Mouse (Mus musculus) hindbrain, embryonic 15.5 days (tissue): ENCODE measurements around the gene Swsap1. TPM values are rescaled to one million over a fixed set of nuclear protein-coding genes. Genes with fewer than 3 reads are reported as not detected.

Experiments used
- ATAC-seq: fragments of 200-750 bp; cut with Nextera tagmentation; 2 replicates; pipeline ENCODE4 v1.8.0; 2017; ENCODE audit warnings: low read depth, moderate number of reproducible peaks, moderate TSS enrichment; ENCODE audit not compliant: low FRiP score
- H3K27ac ChIP-seq: fragments of 300-500 bp; sonication (generic); replicated peaks from 2 replicates; pipeline ENCODE4 v1.5.1; 2015; ENCODE audit warnings: mild to moderate bottlenecking, inconsistent platforms
- H3K27me3 ChIP-seq: fragments of 300-500 bp; sonication (generic); 2 replicates; pipeline ENCODE4 v1.6.1; 2015; ENCODE audit warnings: control low read depth, inconsistent platforms
- H3K36me3 ChIP-seq: fragments of 300-500 bp; sonication (generic); 2 replicates; pipeline ENCODE4 v1.6.1; 2015; ENCODE audit warnings: control low read depth, inconsistent platforms
- H3K4me1 ChIP-seq: fragments of 300-500 bp; sonication (generic); replicated peaks from 2 replicates; pipeline ENCODE4 v1.6.1; 2015; ENCODE audit warnings: control low read depth, inconsistent platforms
- H3K4me2 ChIP-seq: fragments of 300-500 bp; sonication (generic); 2 replicates; pipeline ENCODE4 v1.6.1; 2015; ENCODE audit warnings: moderate library complexity, mild to moderate bottlenecking, inconsistent platforms
- H3K4me3 ChIP-seq: fragments of 300-500 bp; sonication (generic); 2 replicates; pipeline ENCODE4 v1.5.1; 2015; ENCODE audit warnings: mild to moderate bottlenecking, inconsistent platforms
- H3K9ac ChIP-seq: fragments of 300-500 bp; sonication (generic); 2 replicates; pipeline ENCODE4 v1.6.1; 2015; ENCODE audit warnings: inconsistent platforms
- H3K9me3 ChIP-seq: fragments of 300-500 bp; sonication (generic); 2 replicates; pipeline ENCODE4 v1.6.1; 2016; ENCODE audit warnings: control low read depth, inconsistent platforms
- WGBS: fragments of 180-500 bp; shearing (Covaris S2); methylation state at CpG from one replicate; pipeline ENCODE4 v1.1.7; 2015; 5-methylcytosine and 5-hydroxymethylcytosine counted together
- polyA plus RNA-seq: library from polyadenylated mRNA; unstranded; fragments of >200 nt; fragmentation: Nextera tagmentation; extraction: Ambion mirVana; gene quantifications from 2 replicates; pipeline ENCODE4 v1.2.1, GENCODE M21; 2015

The Swsap1 gene
- polyA plus RNA-seq, 1 experiment from 2014 or later: 9.3 TPM

DNA sequence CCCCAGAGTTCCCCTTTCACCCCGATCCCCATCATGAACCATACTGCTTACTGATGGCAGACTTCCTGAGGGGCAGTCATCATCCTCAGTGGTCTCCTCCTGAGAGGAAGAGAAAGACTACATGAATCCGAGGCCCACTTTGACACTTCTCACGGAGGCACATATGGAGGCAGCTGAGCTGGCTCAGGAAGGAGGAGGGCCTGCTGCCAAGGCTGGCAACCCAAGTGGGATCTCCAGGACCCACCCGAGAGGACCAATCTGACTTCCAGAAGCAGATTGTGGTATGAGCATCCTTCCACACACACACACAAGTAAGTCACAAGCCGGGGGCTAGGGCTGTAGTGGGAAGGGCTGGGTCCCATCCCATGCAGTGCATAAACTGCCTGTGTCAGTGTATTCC is 21.8 kb downstream of the Swsap1 start:
- H3K36me3 ChIP-seq: no peaks in the 10 kb centered on the region
- no peak overlapping the region for H3K4me2 ChIP-seq
- H3K27me3 ChIP-seq: no peaks in the 10 kb centered on the region
- no peaks in the 10 kb centered on the region for H3K4me1 ChIP-seq
- no peak overlapping the region for H3K27ac ChIP-seq
- no peaks in the 10 kb centered on the region for H3K9me3 ChIP-seq
- ATAC-seq: no peak
- no peak overlapping the region for H3K9ac ChIP-seq
- WGBS: 78% methylated on average over 5 of the region's 5 CpGs
- no peak overlapping the region for H3K4me3 ChIP-seq

DNA sequence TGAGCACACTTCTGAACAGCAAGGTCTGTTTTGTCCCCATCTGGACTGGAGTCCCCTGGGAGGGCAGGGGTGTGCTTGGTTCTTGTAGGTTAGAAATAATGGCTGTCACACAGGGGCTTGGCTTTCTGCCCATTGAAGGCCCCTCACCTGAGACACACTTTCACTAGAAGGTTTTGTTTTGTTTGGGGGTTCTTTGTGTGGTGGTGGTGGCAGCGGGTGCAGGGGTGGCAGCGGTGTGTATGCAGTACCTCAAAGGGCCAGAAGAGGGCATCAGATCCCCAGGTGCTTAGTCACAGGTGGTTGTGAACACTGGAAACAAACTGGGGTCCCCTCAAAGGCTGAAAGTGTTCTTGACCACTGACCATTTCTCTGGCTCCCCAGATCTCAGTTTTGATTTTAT is 22.4 kb downstream of the Swsap1 start:
- Histone ChIP-seq H3K4me3 (no peak overlapping the region), H3K9ac (no peak overlapping the region), H3K27ac (no peak overlapping the region), H3K4me2 (no peak overlapping the region), H3K36me3 (no peaks in the 10 kb centered on the region), H3K9me3 (no peaks in the 10 kb centered on the region), H3K27me3 (no peaks in the 10 kb centered on the region), H3K4me1 (no peaks in the 10 kb centered on the region)
- WGBS: 17% methylated on average over 2 of the region's 2 CpGs
- no peak for ATAC-seq

DNA sequence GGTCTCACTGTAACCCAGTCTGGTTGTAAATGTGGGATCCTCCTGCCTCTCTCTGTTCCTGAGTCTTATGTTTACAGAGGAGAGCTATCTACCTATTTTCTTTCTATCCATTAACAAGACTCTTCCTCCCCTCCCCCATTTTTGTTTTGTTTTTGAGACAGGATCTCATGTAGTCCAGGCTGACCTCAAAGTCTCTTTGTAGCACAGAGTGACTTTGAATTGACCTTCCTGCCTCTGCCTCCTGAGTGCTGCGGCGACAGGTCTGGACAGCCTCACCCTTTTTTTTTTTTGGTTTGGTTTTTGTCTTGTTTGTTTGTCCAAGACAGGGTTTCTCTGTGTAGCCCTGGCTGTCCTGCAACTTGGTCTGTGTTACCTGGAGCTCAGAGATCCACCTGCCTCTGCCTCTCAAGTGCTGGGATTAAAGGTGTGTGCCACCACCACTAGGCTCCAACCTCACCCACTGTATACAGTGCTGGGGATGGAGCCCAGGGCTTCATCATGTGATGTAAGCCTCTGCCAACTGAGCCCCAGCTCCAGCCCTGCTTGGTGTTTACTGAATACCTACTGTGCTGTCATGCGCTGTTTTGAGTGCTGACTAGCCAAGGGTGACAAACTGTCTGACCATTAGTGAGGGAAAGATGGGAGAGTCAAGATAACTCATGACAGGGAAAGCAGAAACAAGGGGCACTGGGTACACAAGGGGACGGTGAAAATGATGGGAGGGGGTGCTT is 23.0 kb downstream of the Swsap1 start:
- no peaks in the 10 kb centered on the region for H3K9me3 ChIP-seq
- H3K36me3 ChIP-seq: no peaks in the 10 kb centered on the region
- ATAC-seq: no peak
- no peak overlapping the region for H3K27ac ChIP-seq
- H3K4me2 ChIP-seq: no peak overlapping the region
- no peaks in the 10 kb centered on the region for H3K27me3 ChIP-seq
- H3K4me1 ChIP-seq: no peaks in the 10 kb centered on the region
- H3K9ac ChIP-seq: no peak overlapping the region
- WGBS: 92% methylated on average over 4 of the region's 4 CpGs
- no peak overlapping the region for H3K4me3 ChIP-seq

DNA sequence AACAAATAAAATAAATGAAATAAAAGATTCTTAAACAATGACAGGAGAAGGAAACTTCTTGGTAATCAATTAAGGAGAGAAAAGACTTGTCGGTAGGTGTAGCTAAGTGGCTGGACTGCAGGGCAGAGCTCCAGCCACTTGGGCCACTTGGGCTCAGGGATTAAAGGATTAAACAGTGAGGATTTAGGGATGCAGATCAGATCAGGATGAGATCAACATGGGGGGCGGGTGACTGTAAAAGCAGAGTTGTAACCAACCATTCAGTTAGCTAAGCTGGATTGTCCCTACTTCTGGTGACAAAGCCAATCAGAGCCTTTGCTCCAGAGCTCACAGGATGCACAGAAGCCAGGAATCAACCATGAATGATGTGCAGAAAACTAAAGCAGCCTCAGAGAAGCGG is 28.4 kb downstream of the Swsap1 start:
- no peaks in the 10 kb centered on the region for H3K9me3 ChIP-seq
- H3K4me1 ChIP-seq: peaks cover 13% of the 10 kb centered on the region
- no peak overlapping the region for H3K9ac ChIP-seq
- no peaks in the 10 kb centered on the region for H3K36me3 ChIP-seq
- no peak overlapping the region for H3K4me2 ChIP-seq
- 24% methylated on average over 3 of the region's 3 CpGs for WGBS
- ATAC-seq: no peak
- H3K27ac ChIP-seq: no peak overlapping the region
- no peak overlapping the region for H3K4me3 ChIP-seq
- peaks cover 32% of the 10 kb centered on the region for H3K27me3 ChIP-seq

DNA sequence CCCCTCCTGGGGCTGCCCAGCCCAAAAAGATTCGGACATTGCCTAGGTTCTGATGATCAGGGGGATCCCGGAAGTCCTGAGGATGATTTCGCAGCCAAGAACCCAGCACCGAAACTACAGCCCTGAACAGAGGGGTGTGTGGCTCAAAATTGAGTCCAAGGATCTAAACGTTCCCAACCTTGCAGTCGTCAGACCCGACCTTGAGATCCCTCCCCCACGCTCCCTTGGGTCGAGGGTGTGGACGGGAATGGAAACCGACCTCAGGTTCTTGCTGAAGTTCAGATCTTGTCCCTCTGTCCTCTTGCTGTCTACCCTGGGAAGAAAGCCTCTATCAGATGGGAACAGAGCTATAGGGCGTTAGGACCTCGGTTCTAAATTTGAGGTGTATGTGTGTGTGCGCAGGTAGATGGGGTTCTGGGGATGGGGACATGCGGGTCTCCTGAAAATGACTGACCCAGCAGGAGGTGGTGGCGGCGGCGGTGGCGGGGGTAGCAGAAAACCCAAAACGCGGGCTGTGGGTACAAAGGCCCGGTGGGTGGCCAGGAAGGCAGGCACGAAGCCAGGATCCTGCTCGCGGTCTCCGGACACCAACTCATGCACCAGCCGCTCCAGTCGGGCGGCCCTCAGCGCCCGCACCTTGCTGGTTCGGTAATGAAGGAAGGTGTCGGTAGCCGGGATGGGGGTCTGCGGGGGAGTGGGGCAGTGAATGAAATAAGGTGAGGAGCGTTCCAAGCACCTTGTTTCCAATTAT is 32.2 kb downstream of the Swsap1 start:
- ATAC-seq: no peak
- Histone ChIP-seq H3K4me1 (peaks cover 23% of the 10 kb centered on the region), H3K27ac (no peak overlapping the region), H3K4me3 (peak overlapping the region; percentile 36), H3K36me3 (no peaks in the 10 kb centered on the region), H3K27me3 (peaks cover 66% of the 10 kb centered on the region), H3K9me3 (no peaks in the 10 kb centered on the region), H3K4me2 (peak overlapping the region; percentile 69), H3K9ac (no peak overlapping the region)
- WGBS: 9% methylated on average over 36 of the region's 36 CpGs

DNA sequence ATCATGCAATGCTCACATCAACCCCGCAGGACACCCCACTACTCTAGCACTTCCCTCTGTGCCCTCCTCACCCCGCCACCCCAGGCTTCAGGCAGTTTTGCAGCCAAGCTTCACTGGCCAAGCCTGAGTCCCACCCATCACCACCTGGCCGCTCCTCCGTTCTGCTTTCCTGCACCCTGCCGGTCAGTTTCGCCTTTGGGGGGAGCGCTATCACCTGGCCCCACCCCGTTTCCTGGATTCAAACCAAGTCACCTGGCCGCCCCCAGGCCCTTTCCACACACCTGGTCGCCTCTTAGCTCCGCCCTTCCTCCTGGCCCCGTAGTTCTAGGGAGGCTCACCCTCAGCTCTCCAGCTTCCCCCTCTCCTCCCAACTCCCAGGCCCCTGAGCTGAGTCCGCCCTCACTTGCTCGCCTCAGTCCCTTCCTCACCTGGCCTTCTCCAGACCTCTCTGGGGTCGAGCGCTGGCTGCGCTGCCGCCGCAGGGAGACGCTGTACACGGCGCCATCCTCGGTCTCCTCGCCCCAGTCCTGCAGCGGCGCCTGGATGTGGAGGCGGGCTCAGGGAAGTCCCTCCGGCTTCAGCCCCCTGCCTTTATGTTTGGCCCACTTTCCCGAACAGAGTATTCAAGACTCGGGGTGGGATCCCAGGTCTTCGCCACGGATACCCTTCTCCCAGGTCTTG is 33.0 kb downstream of the Swsap1 start:
- Histone ChIP-seq H3K4me2 (peak overlapping the region; percentile 69), H3K27me3 (peaks cover 66% of the 10 kb centered on the region), H3K4me1 (peaks cover 23% of the 10 kb centered on the region), H3K27ac (no peak overlapping the region), H3K9ac (no peak overlapping the region), H3K4me3 (peak overlapping the region; percentile 36), H3K36me3 (no peaks in the 10 kb centered on the region), H3K9me3 (no peaks in the 10 kb centered on the region)
- ATAC-seq: 0 out of 2 replicates have a peak, but pooled peaks have one; percentile 27
- WGBS: 2% methylated on average over 32 of the region's 32 CpGs

DNA sequence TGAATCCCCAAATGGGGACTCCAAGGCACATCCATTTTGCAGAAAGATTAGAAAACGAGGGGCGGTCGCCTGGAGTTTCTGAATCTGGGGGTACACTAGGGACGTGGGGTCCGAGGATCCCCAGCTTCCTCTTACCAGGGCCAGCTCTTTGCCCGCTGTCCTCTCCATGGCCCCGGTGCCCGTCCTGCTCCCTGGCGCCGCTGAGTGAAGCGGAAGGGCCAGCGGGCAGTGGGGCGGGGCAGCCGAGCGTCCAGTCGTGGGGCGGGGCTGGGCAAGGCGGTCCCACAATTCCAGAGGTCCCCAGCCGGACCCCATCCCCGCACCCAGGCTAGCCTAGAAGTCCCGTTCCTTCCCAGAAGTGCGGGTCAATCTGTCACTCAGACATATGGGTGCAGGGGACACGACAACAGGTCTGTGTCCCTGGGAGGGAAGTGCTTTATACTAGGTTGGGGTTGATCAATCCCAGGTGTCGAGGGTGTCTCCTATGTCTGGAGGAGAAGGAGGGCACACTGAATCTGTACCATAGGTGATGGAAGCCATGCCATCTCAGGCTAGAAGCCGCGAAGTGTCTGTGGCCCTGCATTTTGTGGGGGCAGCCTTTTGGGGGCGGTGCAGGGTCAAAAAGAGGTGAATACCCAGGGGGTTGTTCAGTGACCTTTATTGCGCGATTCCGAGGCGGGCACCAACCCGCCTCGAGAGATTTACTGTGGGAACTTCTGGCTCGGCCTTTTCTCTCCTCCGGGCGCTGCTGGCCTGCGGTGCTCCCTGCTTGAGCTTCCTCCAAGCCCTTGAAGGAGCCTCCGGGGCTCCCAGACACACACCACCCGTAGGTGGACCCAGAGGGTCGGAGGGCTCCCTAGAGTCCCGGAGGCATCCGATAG is 33.9 kb downstream of the Swsap1 start, which contains the start of gene Rgl3:
Gene Rgl3 (minus strand): TSS at position 217 of the 881 bp plus-strand sequence.
- 1% methylated on average over 42 of the region's 42 CpGs for WGBS
- H3K9me3 ChIP-seq: no peaks in the 10 kb centered on the region
- no peak for ATAC-seq
- H3K4me2 ChIP-seq: peak within 1 kb of the TSS; percentile 69
- H3K36me3 ChIP-seq: no peaks in the 10 kb centered on the region
- H3K27me3 ChIP-seq: peaks cover 66% of the 10 kb centered on the region
- H3K4me1 ChIP-seq: peaks cover 23% of the 10 kb centered on the region
- H3K27ac ChIP-seq: no peak within 1 kb of the TSS
- no peak within 1 kb of the TSS for H3K9ac ChIP-seq
- peak within 1 kb of the TSS; percentile 36 for H3K4me3 ChIP-seq

DNA sequence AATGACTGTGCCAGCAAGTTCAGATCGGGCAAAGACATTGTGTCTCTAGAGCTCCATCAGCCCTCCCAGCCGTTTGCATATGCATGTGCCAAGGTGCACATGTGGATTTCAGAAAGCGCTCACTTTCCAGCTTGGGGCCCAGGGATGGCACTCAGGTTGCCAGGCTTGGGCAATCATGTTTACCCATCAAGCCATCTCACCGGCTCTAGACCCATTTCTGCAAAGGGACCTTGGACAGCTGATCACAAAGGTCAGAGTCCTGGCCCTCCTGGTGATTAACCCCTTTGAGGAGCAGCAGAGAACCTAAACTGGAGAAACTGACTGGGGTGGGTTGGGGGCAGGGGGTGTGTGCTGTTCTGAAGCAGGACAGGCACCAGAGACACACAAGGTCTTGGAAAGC is 36.7 kb downstream of the Swsap1 start:
- no peak for ATAC-seq
- Histone ChIP-seq H3K9ac (no peak overlapping the region), H3K27me3 (peaks cover 50% of the 10 kb centered on the region), H3K9me3 (no peaks in the 10 kb centered on the region), H3K4me1 (peaks cover 23% of the 10 kb centered on the region), H3K36me3 (no peaks in the 10 kb centered on the region), H3K27ac (no peak overlapping the region), H3K4me2 (no peak overlapping the region), H3K4me3 (no peak overlapping the region)
- WGBS: 81% methylated on average over 4 of the region's 4 CpGs

DNA sequence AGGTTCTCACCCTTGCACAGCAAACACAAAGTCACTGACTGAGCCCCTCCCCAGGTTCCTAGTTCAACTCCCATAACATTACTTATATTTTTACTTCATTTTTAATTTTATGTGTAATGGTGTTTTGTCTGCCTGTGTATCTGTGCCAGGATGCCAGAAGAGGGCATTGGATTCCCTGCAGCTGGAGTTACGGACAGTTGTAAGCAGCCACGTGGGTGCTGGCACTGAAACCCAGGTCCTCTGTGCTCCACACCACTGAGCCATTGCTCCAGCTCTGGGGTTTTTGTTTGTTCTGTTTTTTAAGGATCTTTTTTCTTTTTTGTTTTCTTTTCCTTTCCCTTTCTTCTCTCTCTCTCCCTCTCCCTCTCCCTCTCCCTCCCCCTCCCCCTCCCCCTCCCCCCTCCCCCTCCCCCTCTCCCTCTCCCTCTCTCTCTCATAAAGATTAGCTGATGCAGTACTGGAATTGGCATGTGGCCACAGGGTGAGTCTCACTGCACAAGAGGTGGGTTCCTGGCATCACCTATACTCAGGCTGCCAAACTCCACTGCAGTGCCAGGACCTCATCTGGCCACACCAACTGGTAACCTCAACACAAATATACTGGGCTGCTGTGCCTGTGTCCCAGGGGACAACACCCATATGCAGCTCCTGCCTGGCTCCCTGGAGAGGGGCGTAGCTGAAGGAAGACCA is 40.8 kb downstream of the Swsap1 start:
- ATAC-seq: no peak

DNA sequence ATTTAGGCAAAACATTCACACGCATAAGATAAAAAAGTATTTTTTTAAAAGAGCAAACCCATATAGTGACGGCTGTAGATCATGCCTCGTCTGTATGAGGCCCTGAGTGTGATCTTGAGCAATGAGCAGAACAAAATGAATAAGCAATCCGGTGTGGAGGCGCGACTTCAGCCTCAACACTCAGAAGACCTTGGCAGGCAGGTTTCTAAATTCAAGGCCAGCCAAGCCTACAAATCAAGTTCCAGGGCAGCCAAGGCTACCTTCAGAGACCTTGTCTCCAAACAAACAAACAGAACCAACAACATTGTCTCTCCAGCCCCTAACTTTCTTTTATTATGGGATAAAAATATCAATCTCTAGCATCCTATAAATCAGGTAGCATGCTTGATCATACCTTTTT is 44.7 kb downstream of the Swsap1 start:
- Histone ChIP-seq H3K36me3 (peaks cover 4% of the 10 kb centered on the region; the same call in 1 of the 2 replicates), H3K27ac (no peak overlapping the region), H3K4me2 (no peak overlapping the region), H3K9me3 (no peaks in the 10 kb centered on the region), H3K9ac (no peak overlapping the region), H3K27me3 (no peaks in the 10 kb centered on the region), H3K4me1 (peaks cover 29% of the 10 kb centered on the region), H3K4me3 (no peak overlapping the region)
- no peak for ATAC-seq
- 94% methylated on average over 6 of the region's 6 CpGs for WGBS

More for the DNA sequence above, 40.8 kb downstream of the Swsap1 start:
- Histone ChIP-seq H3K9me3 (no peaks in the 10 kb centered on the region), H3K27ac (no peak overlapping the region), H3K27me3 (peaks cover 10% of the 10 kb centered on the region), H3K4me2 (no peak overlapping the region), H3K36me3 (no peaks in the 10 kb centered on the region), H3K9ac (no peak overlapping the region), H3K4me1 (no peaks in the 10 kb centered on the region), H3K4me3 (no peak overlapping the region)
- WGBS: 82% methylated on average over 3 of the region's 3 CpGs

DNA sequence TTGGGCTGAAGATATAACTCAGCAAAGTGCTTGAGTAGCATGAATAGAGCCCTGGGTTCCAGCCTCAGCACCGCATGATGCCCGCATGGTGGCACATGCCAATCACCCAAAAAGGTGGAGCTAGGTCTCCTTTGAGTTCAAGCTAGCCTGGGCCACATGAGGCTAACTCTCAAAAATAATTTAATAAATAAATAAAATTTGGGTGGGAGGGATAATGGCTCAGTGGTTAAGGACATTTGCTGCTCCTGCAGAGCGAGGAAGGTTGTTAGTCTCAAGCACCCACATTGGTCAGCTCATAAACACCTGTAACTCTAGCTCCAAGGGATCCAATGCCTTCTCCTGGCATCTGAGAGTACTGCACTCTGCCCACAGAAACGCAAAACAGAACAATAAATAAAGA is 46.1 kb downstream of the Swsap1 start:
- Histone ChIP-seq H3K4me2 (peak overlapping the region; percentile 72), H3K4me1 (peaks cover 40% of the 10 kb centered on the region), H3K4me3 (no peak overlapping the region), H3K9ac (no peak overlapping the region), H3K9me3 (no peaks in the 10 kb centered on the region), H3K36me3 (peaks cover 11% of the 10 kb centered on the region), H3K27ac (peak overlapping the region; percentile 72; the same call in 1 of the 2 replicates), H3K27me3 (no peaks in the 10 kb centered on the region)
- 85% methylated on average over 4 of the region's 4 CpGs for WGBS
- no peak for ATAC-seq
